Comparison of ENCODE assay signal across 8 mouse cellular contexts in genomic region chr7:16990006-16990744, GRCm38 (mm10). TPM values are rescaled to one million over a fixed set of nuclear protein-coding genes. Genes with fewer than 3 reads are reported as not detected.
DNase-seq lines count a peak whose midpoint lies in the region; ATAC-seq lines count a peak whose summit lies in the region.

No protein-coding gene starts in this region.

- H3K4me2 ChIP-seq in forebrain, embryonic 16.5 days (ENCODE audit: low read length), result no peak overlapping the region
- H3K4me2 ChIP-seq in liver, embryonic 13.5 days, result peak overlapping the region; percentile 29; the same call in 1 of the 2 replicates

- no peaks in the 10 kb centered on the region for H3K27me3 ChIP-seq in forebrain, embryonic 16.5 days (replicated peaks; ENCODE audit: control insufficient read depth, insufficient read depth, low read length)
- peaks cover 17% of the 10 kb centered on the region for H3K27me3 ChIP-seq in liver, embryonic 13.5 days

- peak overlapping the region; percentile 15; the same call in 1 of the 2 replicates for H3K27ac ChIP-seq in forebrain, embryonic 16.5 days (ENCODE audit: low read length)
- peak overlapping the region; percentile 53 for H3K27ac ChIP-seq in liver, embryonic 13.5 days

- 27% methylated on average over 15 of the region's 15 CpGs for WGBS in forebrain, embryonic 16.5 days
- 19% methylated on average over 15 of the region's 15 CpGs for WGBS in liver, embryonic 13.5 days (ENCODE audit: insufficient replicate concordance)

- peak; percentile 36 for DNase-seq in adrenal gland, adult 2 months
- DNase-seq in adrenal gland, postnatal 4 days (ENCODE audit: low spot score in 2 of 2), result no peak
- peak; percentile 74 for DNase-seq in CD4-positive, CD25-positive, alpha-beta regulatory T cell, adult 2 months (ENCODE audit: low read depth, low spot score)
- no peak for DNase-seq in liver, embryonic 13.5 days
- peak; percentile 78 for DNase-seq in thymus, postnatal 0 days (ENCODE audit: low spot score)
- no peak for DNase-seq in spleen, adult 18-20 months
- DNase-seq in ovary, adult 18-20 months (ENCODE audit: low spot score), result no peak

- H3K9me3 ChIP-seq in forebrain, embryonic 16.5 days (ENCODE audit: control insufficient read depth, low read length), result no peaks in the 10 kb centered on the region
- H3K9me3 ChIP-seq in liver, embryonic 13.5 days (replicated peaks), result no peaks in the 10 kb centered on the region

- peaks cover 43% of the 10 kb centered on the region for H3K4me1 ChIP-seq in forebrain, embryonic 16.5 days (replicated peaks; ENCODE audit: control insufficient read depth, insufficient read depth, low read length)
- H3K4me1 ChIP-seq in liver, embryonic 13.5 days (replicated peaks), result peaks cover 45% of the 10 kb centered on the region

- ATAC-seq in forebrain, embryonic 16.5 days, result no peak
- no peak for ATAC-seq in liver, embryonic 13.5 days (ENCODE audit: low read depth)

- no peak overlapping the region for H3K4me3 ChIP-seq in forebrain, embryonic 16.5 days (replicated peaks; ENCODE audit: low read length)
- H3K4me3 ChIP-seq in liver, embryonic 13.5 days (replicated peaks), result no peak overlapping the region

- no peaks in the 10 kb centered on the region for H3K36me3 ChIP-seq in forebrain, embryonic 16.5 days (ENCODE audit: control insufficient read depth, insufficient read depth)
- no peaks in the 10 kb centered on the region for H3K36me3 ChIP-seq in liver, embryonic 13.5 days

- no peak overlapping the region for H3K9ac ChIP-seq in forebrain, embryonic 16.5 days (replicated peaks; ENCODE audit: low read depth, low read length)
- H3K9ac ChIP-seq in liver, embryonic 13.5 days, result no peak overlapping the region

RNA-seq across cellular contexts. Expression of gene Ccdc8, which starts 2.3 kb away (rescaled TPM):
- 10 to 100 TPM; 13.6 to 28.9 TPM for total RNA-seq in adrenal gland, adult 2 months (2021)
- 7.3 and 7.5 TPM in 2 replicates for polyA plus RNA-seq in adrenal gland, adult 2 months (2012; rRNA removed)
- total RNA-seq in adrenal gland, postnatal 4 days (2021), result 10 to 100 TPM; 40.2 to 45.4 TPM
- polyA plus RNA-seq in forebrain, embryonic 16.5 days (2015; fragmentation: Nextera tagmentation; extraction: Ambion mirVana), result 7.3 and 8.9 TPM in 2 replicates
- polyA plus RNA-seq in liver, embryonic 13.5 days (2015; fragmentation: Nextera tagmentation; extraction: Ambion mirVana), result 2.8 and 3.6 TPM in 2 replicates
- 3.7 and 4.7 TPM in 2 replicates for polyA plus RNA-seq in thymus, postnatal 0 days (2015; fragmentation: Nextera tagmentation; extraction: Ambion mirVana)

RNA-seq across cellular contexts. Expression of gene Gm42372, which starts 7.3 kb away (rescaled TPM):
- total RNA-seq in adrenal gland, adult 2 months (2021), result 1 to 10 TPM; 1.1 to 1.6 TPM
- polyA plus RNA-seq in adrenal gland, adult 2 months (2012; rRNA removed), result 0.13 and 0.33 TPM in 2 replicates
- total RNA-seq in adrenal gland, postnatal 4 days (2021), result 1 to 10 TPM; 2.2 TPM
- polyA plus RNA-seq in forebrain, embryonic 16.5 days (2015; fragmentation: Nextera tagmentation; extraction: Ambion mirVana), result 3.7 and 4.1 TPM in 2 replicates
- polyA plus RNA-seq in liver, embryonic 13.5 days (2015; fragmentation: Nextera tagmentation; extraction: Ambion mirVana), result 0.07 and 0.09 TPM in 2 replicates
- 0.33 and 0.49 TPM in 2 replicates for polyA plus RNA-seq in thymus, postnatal 0 days (2015; fragmentation: Nextera tagmentation; extraction: Ambion mirVana)

RNA-seq across cellular contexts. Expression of gene Pnmal1, which starts 30.7 kb away (rescaled TPM):
- total RNA-seq in adrenal gland, adult 2 months (2021), result 1 to 10 TPM; 2.6 to 7.2 TPM
- polyA plus RNA-seq in adrenal gland, adult 2 months (2012; rRNA removed), result 0.45 and 0.57 TPM in 2 replicates
- total RNA-seq in adrenal gland, postnatal 4 days (2021), result 1 to 10 TPM; 7.3 to 7.8 TPM
- 50.1 and 60.9 TPM in 2 replicates for polyA plus RNA-seq in forebrain, embryonic 16.5 days (2015; fragmentation: Nextera tagmentation; extraction: Ambion mirVana)
- polyA plus RNA-seq in liver, embryonic 13.5 days (2015; fragmentation: Nextera tagmentation; extraction: Ambion mirVana), result 0.07 and 0.10 TPM in 2 replicates
- polyA plus RNA-seq in thymus, postnatal 0 days (2015; fragmentation: Nextera tagmentation; extraction: Ambion mirVana), result 0.04 TPM in 2 replicates

RNA-seq across cellular contexts. Expression of gene Ppp5c, which starts 37.5 kb away (rescaled TPM):
- total RNA-seq in adrenal gland, adult 2 months (2021), result 10 to 100 TPM; 82.2 to 86.0 TPM
- polyA plus RNA-seq in adrenal gland, adult 2 months (2012; rRNA removed), result 164 and 179 TPM in 2 replicates
- total RNA-seq in adrenal gland, postnatal 4 days (2021), result 100 to 1,000 TPM in 1 of 2 experiments, 10 to 100 TPM in 1; 91.5 to 102 TPM
- polyA plus RNA-seq in forebrain, embryonic 16.5 days (2015; fragmentation: Nextera tagmentation; extraction: Ambion mirVana), result 115 and 121 TPM in 2 replicates
- polyA plus RNA-seq in liver, embryonic 13.5 days (2015; fragmentation: Nextera tagmentation; extraction: Ambion mirVana), result 54.0 and 61.1 TPM in 2 replicates
- 120 TPM in 2 replicates for polyA plus RNA-seq in thymus, postnatal 0 days (2015; fragmentation: Nextera tagmentation; extraction: Ambion mirVana)

RNA-seq across cellular contexts. Expression of gene Pnmal2, which starts 45.7 kb away (rescaled TPM):
- 10 to 100 TPM; 19.7 to 47.9 TPM for total RNA-seq in adrenal gland, adult 2 months (2021)
- polyA plus RNA-seq in adrenal gland, adult 2 months (2012; rRNA removed), result 9.9 and 10.9 TPM in 2 replicates
- total RNA-seq in adrenal gland, postnatal 4 days (2021), result 10 to 100 TPM; 40.7 to 42.6 TPM
- 85.3 and 118 TPM in 2 replicates for polyA plus RNA-seq in forebrain, embryonic 16.5 days (2015; fragmentation: Nextera tagmentation; extraction: Ambion mirVana)
- polyA plus RNA-seq in liver, embryonic 13.5 days (2015; fragmentation: Nextera tagmentation; extraction: Ambion mirVana), result 0.34 and 0.61 TPM in 2 replicates
- polyA plus RNA-seq in thymus, postnatal 0 days (2015; fragmentation: Nextera tagmentation; extraction: Ambion mirVana), result 5.1 and 6.4 TPM in 2 replicates

Comparison
In these comparisons a context has a peak if more than half of its experiments do, and no peak if none do; other contexts are left out.
1. DNase-seq: peak in adrenal gland, adult 2 months (single experiment), CD4-positive, CD25-positive, alpha-beta regulatory T cell, adult 2 months (single experiment) and thymus, postnatal 0 days (single experiment); none in adrenal gland, postnatal 4 days (0 of 2), liver, embryonic 13.5 days (single experiment), spleen, adult 18-20 months (0 of 2) and ovary, adult 18-20 months (single experiment).
2. RNA of gene Pnmal1, which starts 30.7 kb away (polyA plus RNA-seq): 50.1 to 60.9 TPM in forebrain, embryonic 16.5 days; 0.45 to 0.57 TPM in adrenal gland, adult 2 months, 0.07 to 0.10 TPM in liver, embryonic 13.5 days and 0.04 TPM in thymus, postnatal 0 days; every median in the first group is over 10 times any median in the second.